Mouse (Mus musculus) forebrain, embryonic 13.5 days (tissue): Measurements from ENCODE around the gene Lrrc43. TPM values are rescaled to one million over a fixed set of nuclear protein-coding genes. Genes with fewer than 3 reads are reported as not detected.

Experiments
- ATAC-seq: fragments of 200-750 bp; cut with Nextera tagmentation; 2 replicates; pipeline ENCODE4 v1.8.0; 2017
- H3K27ac ChIP-seq: fragments of 300-500 bp; sonication (generic); 2 replicates; pipeline ENCODE4 v1.5.1; 2015; ENCODE audit warnings: inconsistent platforms, mild to moderate bottlenecking, moderate library complexity
- H3K27me3 ChIP-seq: fragments of 300-500 bp; sonication (generic); 2 replicates; pipeline ENCODE4 v1.6.1; 2015; ENCODE audit warnings: mild to moderate bottlenecking, inconsistent platforms
- H3K36me3 ChIP-seq: fragments of 300-500 bp; sonication (generic); 2 replicates; pipeline ENCODE4 v1.6.1; 2015; ENCODE audit warnings: mild to moderate bottlenecking, inconsistent platforms; ENCODE audit not compliant: poor library complexity, severe bottlenecking
- H3K4me1 ChIP-seq: fragments of 300-500 bp; sonication (generic); 2 replicates; pipeline ENCODE4 v1.6.1; 2015; ENCODE audit warnings: inconsistent platforms
- H3K4me2 ChIP-seq: fragments of 300-500 bp; sonication (generic); 2 replicates; pipeline ENCODE4 v1.6.1; 2015; ENCODE audit warnings: inconsistent platforms, mild to moderate bottlenecking, moderate library complexity
- H3K4me3 ChIP-seq: fragments of 300-500 bp; sonication (generic); 2 replicates; pipeline ENCODE4 v1.5.1; 2015; ENCODE audit warnings: mild to moderate bottlenecking, inconsistent platforms
- H3K9ac ChIP-seq: fragments of 300-500 bp; sonication (generic); 2 replicates; pipeline ENCODE4 v1.6.1; 2015; ENCODE audit warnings: mild to moderate bottlenecking, inconsistent platforms
- H3K9me3 ChIP-seq: fragments of 300-500 bp; sonication (generic); replicated peaks from 2 replicates; pipeline ENCODE4 v1.6.1; 2016; ENCODE audit warnings: inconsistent platforms
- WGBS: fragments of 180-500 bp; shearing (Covaris S2); methylation state at CpG from one replicate; pipeline ENCODE4 v1.1.7; 2015; 5-methylcytosine and 5-hydroxymethylcytosine counted together
- polyA plus RNA-seq: library from polyadenylated mRNA; unstranded; fragments of >200 nt; fragmentation: Nextera tagmentation; extraction: Ambion mirVana; gene quantifications from 2 replicates; pipeline ENCODE4 v1.2.1, GENCODE M21; 2015

Lrrc43 gene
- polyA plus RNA-seq: 0.25 and 0.31 TPM in 2 replicates

GRCm38 (mm10) chr5:123489112-123489785 lies at the start of gene Lrrc43, which contains the start of gene Il31:
Gene Lrrc43, plus strand, starts transcription at chr5:123489305.
Gene Il31, minus strand, starts transcription at chr5:123489489.
- 8% methylated on average over 25 of the region's 25 CpGs for WGBS

GRCm38 (mm10) chr5:123439312-123439711 lies 49.8 kb upstream of the Lrrc43 start:
- H3K9me3 ChIP-seq: no peaks in the 10 kb centered on the region
- 86% methylated on average over 1 of the region's 1 CpGs for WGBS
- no peak overlapping the region for H3K9ac ChIP-seq
- peaks cover 14% of the 10 kb centered on the region for H3K4me1 ChIP-seq
- peaks cover 29% of the 10 kb centered on the region for H3K36me3 ChIP-seq
- no peak overlapping the region for H3K27ac ChIP-seq
- H3K4me2 ChIP-seq: no peak overlapping the region
- ATAC-seq: no peak
- H3K4me3 ChIP-seq: no peak overlapping the region
- H3K27me3 ChIP-seq: no peaks in the 10 kb centered on the region

More at GRCm38 (mm10) chr5:123489112-123489785, at the start of gene Lrrc43, which contains the start of gene Il31:
- H3K4me3 ChIP-seq: peak within 1 kb of the TSS; percentile 23
- H3K4me2 ChIP-seq: peak within 1 kb of the TSS; percentile 60
- H3K4me1 ChIP-seq: peaks cover 10% of the 10 kb centered on the region
- no peaks in the 10 kb centered on the region for H3K36me3 ChIP-seq
- no peak within 1 kb of the TSS for H3K27ac ChIP-seq
- 0 out of 2 replicates have a peak, but pooled peaks cover 6% of the 10 kb centered on the region for H3K9me3 ChIP-seq
- no peaks in the 10 kb centered on the region; the same call in 1 of the 2 replicates for H3K27me3 ChIP-seq
- 0 out of 2 replicates have a peak, but pooled peaks have one; percentile 36 for ATAC-seq
- H3K9ac ChIP-seq: peak within 1 kb of the TSS; percentile 46; the same call in 1 of the 2 replicates

- Histone ChIP-seq H3K9me3 (no peaks in the 10 kb centered on the region), H3K4me3 (no peak overlapping the region), H3K4me1 (peaks cover 15% of the 10 kb centered on the region), H3K4me2 (no peak overlapping the region), H3K27me3 (no peaks in the 10 kb centered on the region), H3K9ac (no peak overlapping the region), H3K36me3 (peaks cover 36% of the 10 kb centered on the region), H3K27ac (no peak overlapping the region)
- 80% methylated on average over 4 of the region's 4 CpGs for WGBS
- ATAC-seq: no peak
Observed at GRCm38 (mm10) chr5:123439941-123440340, 49.2 kb upstream of the Lrrc43 start.

GRCm38 (mm10) chr5:123440664-123441063 lies 48.4 kb upstream of the Lrrc43 start:
- H3K4me3 ChIP-seq: no peak overlapping the region
- 70% methylated on average over 4 of the region's 4 CpGs for WGBS

GRCm38 (mm10) chr5:123442283-123442682 lies 46.8 kb upstream of the Lrrc43 start:
- no peaks in the 10 kb centered on the region for H3K27me3 ChIP-seq
- WGBS: 86% methylated on average over 3 of the region's 3 CpGs
- H3K27ac ChIP-seq: no peak overlapping the region
- no peak overlapping the region for H3K9ac ChIP-seq
- no peaks in the 10 kb centered on the region for H3K9me3 ChIP-seq
- H3K4me2 ChIP-seq: no peak overlapping the region
- H3K4me1 ChIP-seq: 0 out of 2 replicates have a peak, but pooled peaks cover 2% of the 10 kb centered on the region
- H3K36me3 ChIP-seq: peaks cover 58% of the 10 kb centered on the region
- no peak for ATAC-seq
- H3K4me3 ChIP-seq: no peak overlapping the region

More at GRCm38 (mm10) chr5:123440664-123441063, 48.4 kb upstream of the Lrrc43 start:
- Histone ChIP-seq H3K9me3 (no peaks in the 10 kb centered on the region), H3K9ac (no peak overlapping the region), H3K27ac (no peak overlapping the region), H3K36me3 (peaks cover 43% of the 10 kb centered on the region), H3K4me1 (peaks cover 14% of the 10 kb centered on the region), H3K27me3 (no peaks in the 10 kb centered on the region), H3K4me2 (no peak overlapping the region)
- ATAC-seq: no peak

GRCm38 (mm10) chr5:123444069-123444468 lies 45.0 kb upstream of the Lrrc43 start:
- H3K36me3 ChIP-seq: peaks cover 74% of the 10 kb centered on the region
- no peaks in the 10 kb centered on the region for H3K9me3 ChIP-seq
- ATAC-seq: no peak
- H3K9ac ChIP-seq: no peak overlapping the region
- H3K4me3 ChIP-seq: no peak overlapping the region
- no peaks in the 10 kb centered on the region for H3K27me3 ChIP-seq
- WGBS: 46% methylated on average over 4 of the region's 4 CpGs
- H3K27ac ChIP-seq: no peak overlapping the region
- no peak overlapping the region for H3K4me2 ChIP-seq
- H3K4me1 ChIP-seq: 0 out of 2 replicates have a peak, but pooled peaks cover 2% of the 10 kb centered on the region

- Histone ChIP-seq H3K4me3 (no peak overlapping the region), H3K9me3 (no peaks in the 10 kb centered on the region), H3K27me3 (no peaks in the 10 kb centered on the region), H3K4me1 (0 out of 2 replicates have a peak, but pooled peaks cover 2% of the 10 kb centered on the region), H3K36me3 (peaks cover 82% of the 10 kb centered on the region), H3K27ac (no peak overlapping the region), H3K4me2 (no peak overlapping the region), H3K9ac (no peak overlapping the region)
- 89% methylated on average over 5 of the region's 5 CpGs for WGBS
- ATAC-seq: no peak
Observed at GRCm38 (mm10) chr5:123444849-123445334, 44.2 kb upstream of the Lrrc43 start.

GRCm38 (mm10) chr5:123451886-123452285 lies 37.2 kb upstream of the Lrrc43 start:
- peaks cover 95% of the 10 kb centered on the region for H3K36me3 ChIP-seq
- no peak overlapping the region for H3K27ac ChIP-seq
- WGBS: 91% methylated on average over 7 of the region's 7 CpGs
- no peaks in the 10 kb centered on the region for H3K9me3 ChIP-seq
- no peak overlapping the region for H3K9ac ChIP-seq
- H3K4me3 ChIP-seq: no peak overlapping the region
- ATAC-seq: no peak
- no peak overlapping the region for H3K4me2 ChIP-seq
- H3K4me1 ChIP-seq: no peaks in the 10 kb centered on the region
- no peaks in the 10 kb centered on the region for H3K27me3 ChIP-seq

- Histone ChIP-seq H3K36me3 (peaks cover 17% of the 10 kb centered on the region), H3K4me2 (no peak overlapping the region), H3K9me3 (no peaks in the 10 kb centered on the region), H3K4me3 (no peak overlapping the region), H3K27me3 (no peaks in the 10 kb centered on the region), H3K27ac (no peak overlapping the region), H3K4me1 (no peaks in the 10 kb centered on the region), H3K9ac (no peak overlapping the region)
- no peak for ATAC-seq
- 54% methylated on average over 5 of the region's 5 CpGs for WGBS
Observed at GRCm38 (mm10) chr5:123461420-123461819, 27.7 kb upstream of the Lrrc43 start.

- H3K27ac ChIP-seq: no peak overlapping the region
- no peak overlapping the region for H3K4me2 ChIP-seq
- H3K36me3 ChIP-seq: no peaks in the 10 kb centered on the region
- no peaks in the 10 kb centered on the region for H3K4me1 ChIP-seq
- no peak for ATAC-seq
- H3K9ac ChIP-seq: no peak overlapping the region
- WGBS: 84% methylated on average over 1 of the region's 1 CpGs
- no peak overlapping the region for H3K4me3 ChIP-seq
- no peaks in the 10 kb centered on the region for H3K27me3 ChIP-seq
- no peaks in the 10 kb centered on the region for H3K9me3 ChIP-seq
Observed at GRCm38 (mm10) chr5:123464638-123465037, 24.5 kb upstream of the Lrrc43 start.

GRCm38 (mm10) chr5:123470784-123471400 lies 18.2 kb upstream of the Lrrc43 start:
- no peaks in the 10 kb centered on the region for H3K36me3 ChIP-seq
- WGBS: 74% methylated on average over 10 of the region's 10 CpGs
- no peak for ATAC-seq
- no peaks in the 10 kb centered on the region for H3K4me1 ChIP-seq
- no peak overlapping the region for H3K27ac ChIP-seq
- H3K9me3 ChIP-seq: no peaks in the 10 kb centered on the region
- H3K4me2 ChIP-seq: no peak overlapping the region
- no peak overlapping the region for H3K4me3 ChIP-seq
- no peaks in the 10 kb centered on the region for H3K27me3 ChIP-seq
- H3K9ac ChIP-seq: no peak overlapping the region

- Histone ChIP-seq H3K36me3 (no peaks in the 10 kb centered on the region), H3K9me3 (no peaks in the 10 kb centered on the region), H3K9ac (no peak overlapping the region), H3K4me2 (no peak overlapping the region), H3K27me3 (no peaks in the 10 kb centered on the region), H3K27ac (no peak overlapping the region), H3K4me3 (no peak overlapping the region), H3K4me1 (no peaks in the 10 kb centered on the region)
- 57% methylated on average over 5 of the region's 5 CpGs for WGBS
- ATAC-seq: no peak
Observed at GRCm38 (mm10) chr5:123473817-123474216, 15.3 kb upstream of the Lrrc43 start.
